Mouse (Mus musculus) adrenal gland, postnatal 4 days (tissue): ENCODE data around the gene Usp11. TPM values are rescaled to one million over a fixed set of nuclear protein-coding genes. Genes with fewer than 3 reads are reported as not detected.

Experiments used
- DNase-seq, 2 experiments: peaks; one replicate each; pipeline ENCODE4 v3.0.0; 2021 to 2022; ENCODE audit warnings: low spot score in 2 of 2, mixed read lengths in 2 of 2
- long read RNA-seq, 2 experiments: library from polyadenylated mRNA; stranded (forward); transcript quantifications; one replicate each; pipeline ENCODE4 v2.0.0; 2021
- total RNA-seq, 2 experiments: library from RNA; stranded (reverse); gene quantifications; 2 replicates each; pipeline ENCODE4 v1.2.3; 2021

Usp11 gene
- total RNA-seq: 10 to 100 TPM; 49.7 to 53.2 TPM
- long read RNA-seq, experiment 1, transcript Usp11-201 (21 exons, 3,467 nt): major isoform, 22 of 29 reads
- long read RNA-seq, experiment 1, partial matches to known transcripts: 2 of 29 reads
- long read RNA-seq, experiment 1, other reads (novel, unspliced or antisense): 5 of 29 reads
- long read RNA-seq, experiment 2, transcript Usp11-201 (21 exons, 3,467 nt): major isoform, 58 of 84 reads
- long read RNA-seq, experiment 2, partial matches to known transcripts: 8 of 84 reads
- long read RNA-seq, experiment 2, other reads (novel, unspliced or antisense): 18 of 84 reads

DNA sequence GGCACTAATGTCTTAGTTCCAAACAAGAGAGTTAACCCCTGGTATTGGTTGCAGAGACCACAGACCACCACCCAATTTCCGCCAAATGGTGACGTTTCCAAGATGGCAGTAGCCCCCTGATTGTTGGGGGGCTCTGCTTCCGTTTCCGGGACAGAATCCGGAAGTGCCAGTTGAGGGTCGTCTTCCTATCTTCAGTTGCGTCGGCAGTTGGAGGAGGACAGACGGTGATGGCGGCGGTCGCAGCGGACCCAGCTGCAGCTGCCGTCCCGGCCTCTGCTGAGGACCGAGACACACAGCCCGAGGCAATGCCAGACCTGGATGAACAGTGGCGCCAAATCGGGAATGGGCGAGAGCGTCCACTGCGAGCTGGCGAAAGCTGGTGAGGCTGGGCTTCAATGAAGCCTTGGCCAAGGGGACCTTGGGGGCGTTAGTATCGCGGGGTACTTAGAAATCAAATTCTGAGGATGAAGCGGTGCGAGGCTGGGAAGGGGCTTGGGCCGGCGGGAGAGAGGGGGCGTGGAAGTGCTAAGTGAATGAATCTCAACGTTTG lies at the start of gene Usp11:
Gene Usp11 (plus strand): TSS at position 166 of the 550 bp plus-strand sequence.
- DNase-seq: peak in 1 of 2 experiments; percentile 6

DNA sequence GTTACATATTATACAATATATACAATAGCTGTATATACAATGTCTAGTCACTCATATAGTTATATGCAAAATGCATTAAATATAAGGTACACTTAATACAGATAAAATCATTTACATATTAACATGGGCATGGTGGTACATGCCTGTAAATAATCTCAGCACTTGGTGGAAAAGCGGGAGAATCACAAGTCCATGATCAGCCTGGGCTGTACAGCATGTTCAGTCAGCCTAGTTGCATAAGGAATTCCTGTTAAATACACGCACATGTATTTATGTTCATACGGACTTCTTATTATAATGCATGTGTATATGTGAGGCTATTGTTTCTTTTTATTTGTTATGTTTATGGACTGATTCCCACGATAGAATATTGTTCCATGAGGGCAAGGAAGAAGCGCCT lies 46.1 kb upstream of the Usp11 start:
- DNase-seq: no peak

DNA sequence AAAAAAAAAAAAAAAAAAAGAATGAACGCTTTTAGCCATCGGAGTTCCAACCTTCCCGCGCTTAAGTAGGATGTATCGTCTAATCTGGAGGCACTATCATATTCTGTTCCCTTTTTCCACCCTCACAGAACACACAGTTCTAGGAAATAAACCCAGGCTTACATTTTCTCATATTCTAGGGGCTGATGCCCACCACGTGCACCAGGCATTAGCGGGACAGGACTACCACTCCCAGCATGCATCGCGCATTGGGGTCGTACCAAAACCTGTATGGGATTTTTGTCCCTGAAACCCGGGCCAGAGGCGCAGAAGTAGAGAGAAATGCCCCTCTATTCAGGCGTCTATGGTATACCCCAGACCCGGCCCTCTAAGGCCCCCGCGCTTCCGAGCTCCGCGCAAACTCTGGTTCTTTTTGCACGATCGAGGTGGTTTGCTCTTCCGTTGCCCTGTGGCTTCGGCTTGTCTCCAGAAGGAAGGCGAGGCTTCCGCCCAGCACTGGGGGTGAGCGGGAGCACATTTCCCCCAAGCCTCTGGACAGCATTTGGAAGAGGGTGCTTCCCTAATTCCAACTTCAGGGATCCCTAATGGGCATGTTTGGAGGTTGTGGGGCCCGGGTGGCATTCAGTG lies 45.6 kb upstream of the Usp11 start, which contains the start of gene Uba1:
Gene Uba1 (plus strand): TSS at position 301 of the 627 bp plus-strand sequence.
- peak in 1 of 2 experiments; percentile 43 for DNase-seq

DNA sequence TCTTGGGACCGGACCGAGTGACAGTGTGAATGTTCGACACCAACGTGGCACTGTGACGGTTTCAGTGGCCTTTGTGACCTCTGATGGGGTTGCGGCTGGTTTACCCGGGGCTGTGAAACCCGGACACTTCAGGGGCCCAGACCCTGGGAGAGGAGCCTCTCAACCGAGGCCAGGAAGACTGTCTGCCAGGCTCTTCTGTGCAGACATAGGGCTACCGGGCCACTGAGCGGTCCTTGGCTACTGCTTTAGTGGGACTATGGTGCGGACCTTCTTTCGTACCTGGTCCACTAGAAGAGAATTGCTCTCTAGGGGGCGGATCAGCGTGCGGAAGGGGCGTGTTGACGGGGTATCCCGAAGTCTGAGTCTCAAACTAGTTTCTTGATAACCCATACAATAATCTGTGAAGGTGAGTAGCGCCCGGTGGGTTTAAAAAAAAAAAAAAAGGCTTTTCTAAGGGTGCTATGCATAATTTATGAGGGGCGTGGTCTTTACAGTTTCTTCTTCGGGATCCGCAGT lies 44.8 kb upstream of the Usp11 start:
- DNase-seq: peak in 1 of 2 experiments; percentile 3

DNA sequence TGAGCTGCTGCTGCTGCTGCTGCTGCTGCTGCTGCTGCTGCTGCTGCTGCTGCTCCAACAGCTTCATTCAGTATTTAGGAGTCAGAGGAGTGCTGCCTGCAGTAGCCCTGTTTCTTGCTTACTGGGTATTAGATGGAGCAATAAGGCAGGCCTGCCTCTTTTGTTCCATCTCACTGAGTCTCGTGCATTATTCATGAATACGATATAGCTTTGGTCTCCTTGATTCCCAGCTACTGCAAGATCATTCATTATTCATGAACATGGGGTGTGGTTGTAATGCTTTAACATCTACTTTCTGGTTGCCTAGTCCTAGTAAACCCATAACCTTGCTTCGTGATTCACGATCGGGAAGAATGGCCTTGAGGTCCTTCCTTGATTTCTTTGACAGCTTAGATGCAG lies 41.4 kb upstream of the Usp11 start:
- DNase-seq: no peak

DNA sequence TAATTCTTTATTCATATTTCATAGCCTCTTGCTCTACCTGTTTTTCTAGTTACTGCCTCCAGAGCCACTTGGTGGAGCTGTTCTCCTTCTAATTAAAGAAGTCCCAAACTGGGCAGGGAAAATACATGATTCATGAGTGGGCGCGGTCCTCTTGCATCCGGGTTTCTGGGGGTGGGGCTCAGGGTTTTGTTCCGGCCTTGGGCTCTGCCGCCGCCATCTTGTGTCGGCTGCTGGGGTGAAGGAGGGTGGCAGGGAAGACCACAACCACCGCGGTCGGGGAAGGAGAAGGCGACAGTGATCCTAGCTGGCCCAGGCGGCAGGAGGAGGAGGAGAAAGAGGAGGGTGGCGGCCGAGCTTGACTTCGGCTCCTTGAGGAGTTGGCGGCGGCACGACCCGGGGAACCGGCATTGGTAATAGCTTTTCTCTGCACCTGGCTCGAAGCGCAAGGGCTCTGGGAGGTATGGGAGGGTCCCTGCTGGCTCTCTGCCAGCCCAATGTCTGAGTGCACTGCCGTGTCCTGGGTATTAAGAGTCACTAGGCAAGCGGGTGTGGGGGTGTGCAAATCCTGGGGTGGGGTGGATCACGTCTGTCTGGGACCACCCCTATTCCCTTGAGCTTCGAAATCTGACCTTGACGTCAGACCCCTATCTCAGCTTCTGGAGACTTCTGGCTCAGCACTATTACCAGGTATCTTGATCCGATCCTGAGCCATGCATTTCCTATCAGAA lies 40.8 kb upstream of the Usp11 start:
- DNase-seq: peak; percentile 20 to 64

DNA sequence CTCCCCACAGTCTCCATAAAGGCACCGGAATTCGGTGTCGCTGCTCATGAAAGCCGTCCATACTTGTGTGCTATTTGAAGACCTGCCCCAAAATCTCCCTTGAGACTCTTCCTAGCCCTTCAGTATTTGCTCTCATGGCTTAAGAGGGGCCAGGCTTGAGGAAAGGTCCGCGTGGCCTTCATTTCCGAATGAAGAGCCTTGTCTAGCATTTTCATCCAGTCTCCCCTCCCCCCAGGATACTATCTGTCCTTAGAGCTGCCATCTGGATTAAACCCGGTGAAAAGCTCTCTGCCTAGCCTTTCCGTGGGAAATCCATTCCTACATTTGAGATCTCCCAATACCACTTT lies 40.3 kb upstream of the Usp11 start:
- DNase-seq: no peak

DNA sequence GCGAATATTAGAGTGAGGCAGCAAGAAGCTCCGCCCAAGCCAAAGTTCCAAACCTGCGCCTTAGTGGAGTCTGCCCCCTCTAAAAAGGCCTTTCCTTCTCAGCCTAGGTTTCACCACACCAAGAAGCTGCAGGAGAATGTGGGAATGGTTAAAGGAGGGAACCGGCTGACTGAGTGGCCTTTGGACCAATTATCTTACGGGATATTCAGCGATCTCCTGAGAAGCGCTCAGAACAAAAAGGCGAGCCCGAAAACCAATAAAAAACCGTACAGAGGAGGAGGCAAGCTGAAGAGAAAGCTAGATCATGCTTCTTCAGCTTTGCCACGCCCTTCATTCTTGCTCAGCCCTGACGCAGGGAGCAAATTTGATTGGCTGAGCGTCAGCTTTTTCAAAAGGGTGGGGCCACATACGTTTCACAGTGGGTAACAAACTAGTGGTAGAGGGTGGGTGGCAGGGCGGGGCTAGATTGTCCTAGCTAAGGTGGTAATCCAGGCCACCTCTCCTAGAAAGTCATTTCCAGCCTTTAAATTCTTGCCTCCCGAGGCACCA lies 16.1 kb upstream of the Usp11 start, which contains the start of gene Cdk16:
Gene Cdk16 (plus strand): TSS at position 436 of the 549 bp plus-strand sequence.
- DNase-seq: peak; percentile 17 to 59

DNA sequence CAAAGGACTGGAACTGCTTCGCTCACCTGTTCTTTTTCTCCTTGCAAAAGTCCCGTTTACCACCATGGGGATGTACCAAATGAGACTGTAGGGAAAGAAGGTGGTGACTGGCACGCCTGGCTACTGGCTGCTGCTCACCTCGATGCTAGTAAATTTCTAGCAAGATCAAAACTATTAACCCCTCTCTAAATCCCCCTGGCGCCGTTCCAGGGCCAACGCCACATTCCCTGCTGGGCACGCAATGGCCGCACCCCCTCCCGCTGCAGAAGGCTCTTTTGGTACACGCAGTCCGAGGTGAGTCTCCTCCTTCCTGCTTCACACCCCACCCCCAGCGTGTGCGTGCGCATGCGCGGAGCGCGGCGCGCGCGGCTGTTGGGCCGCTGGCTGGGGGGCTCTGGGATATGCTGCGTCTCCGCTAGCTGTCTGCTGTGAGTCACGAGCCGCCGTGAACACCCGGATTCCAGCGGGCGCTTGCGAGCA lies 15.6 kb upstream of the Usp11 start:
- DNase-seq: peak; percentile 40 to 64

DNA sequence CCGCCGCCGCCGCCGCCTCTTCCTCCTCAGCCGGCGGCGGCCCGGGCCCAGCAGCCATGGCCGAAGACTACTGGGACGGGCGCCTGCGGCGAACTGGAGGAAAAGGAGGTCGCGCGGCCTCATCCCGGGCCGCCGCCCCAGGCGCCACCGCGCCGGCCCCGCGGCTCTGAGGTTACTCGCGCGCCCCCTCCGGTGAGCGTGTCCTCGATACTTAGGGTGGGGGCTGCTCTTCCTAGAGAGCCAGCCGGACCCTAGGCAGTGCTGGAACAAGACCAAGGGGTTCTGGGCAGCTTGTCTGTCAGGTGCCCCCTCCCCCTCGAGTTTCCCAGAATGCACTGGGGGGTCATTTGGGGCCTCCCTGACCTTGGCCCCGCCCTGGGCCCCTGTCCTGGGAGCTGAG lies 15.1 kb upstream of the Usp11 start:
- peak; percentile 9 to 33 for DNase-seq

DNA sequence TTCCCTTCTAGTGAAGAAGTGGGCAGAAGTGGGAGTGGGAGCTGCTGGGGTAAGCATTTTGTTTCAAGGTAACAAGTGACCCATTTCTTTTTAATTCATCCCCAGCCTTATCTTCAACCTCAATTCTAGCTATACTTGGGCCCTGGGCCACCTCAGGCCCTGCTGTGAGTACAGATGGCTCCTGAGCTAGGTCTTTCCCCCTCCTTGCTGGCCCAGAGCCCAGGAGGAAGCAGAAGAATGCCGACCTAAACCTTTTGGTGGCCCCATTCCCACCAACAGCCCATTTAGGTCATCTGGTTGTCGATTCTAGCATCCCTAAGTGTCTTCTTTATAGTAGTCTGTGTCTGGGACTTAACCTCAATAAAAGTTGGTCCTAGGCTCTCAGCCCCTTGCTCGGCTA lies 12.1 kb upstream of the Usp11 start:
- DNase-seq: no peak

DNA sequence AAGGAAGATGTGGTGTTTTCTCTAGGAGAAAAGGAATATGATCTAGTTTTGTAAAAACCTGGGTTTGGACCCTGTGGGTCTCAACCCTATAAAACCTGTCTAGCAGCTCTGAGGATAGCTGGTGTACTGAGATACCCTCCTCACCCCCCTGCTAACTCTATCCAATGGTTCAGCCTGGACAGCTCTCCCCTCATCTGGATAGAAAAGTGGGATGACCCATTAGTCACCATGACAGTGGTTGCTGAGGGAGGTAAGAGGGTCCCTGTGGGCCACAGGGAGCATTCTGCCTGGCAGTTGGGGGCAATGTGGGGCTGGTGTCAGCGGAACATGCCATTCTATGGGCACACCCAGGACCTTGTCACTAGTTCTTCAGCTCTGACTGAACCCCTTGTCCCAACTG lies 11.1 kb upstream of the Usp11 start:
- no peak for DNase-seq

DNA sequence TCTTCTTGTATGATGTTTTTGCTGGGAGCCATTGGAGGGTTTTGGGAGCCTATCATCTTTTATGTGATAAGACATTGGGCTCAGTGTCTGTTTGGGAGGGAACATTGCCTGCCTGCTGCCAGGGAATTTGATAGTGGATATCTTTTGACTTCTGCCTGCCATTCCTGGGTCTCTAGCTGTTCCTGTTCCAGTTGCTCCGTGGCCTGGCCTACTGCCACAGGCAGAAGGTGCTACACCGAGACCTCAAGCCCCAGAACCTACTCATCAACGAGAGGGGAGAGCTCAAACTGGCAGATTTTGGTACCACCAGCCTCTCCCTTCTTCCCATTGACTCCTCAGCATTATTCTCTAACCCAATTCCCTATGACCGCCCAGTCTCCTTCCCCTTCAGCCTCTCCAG lies 7.9 kb upstream of the Usp11 start:
- no peak for DNase-seq

DNA sequence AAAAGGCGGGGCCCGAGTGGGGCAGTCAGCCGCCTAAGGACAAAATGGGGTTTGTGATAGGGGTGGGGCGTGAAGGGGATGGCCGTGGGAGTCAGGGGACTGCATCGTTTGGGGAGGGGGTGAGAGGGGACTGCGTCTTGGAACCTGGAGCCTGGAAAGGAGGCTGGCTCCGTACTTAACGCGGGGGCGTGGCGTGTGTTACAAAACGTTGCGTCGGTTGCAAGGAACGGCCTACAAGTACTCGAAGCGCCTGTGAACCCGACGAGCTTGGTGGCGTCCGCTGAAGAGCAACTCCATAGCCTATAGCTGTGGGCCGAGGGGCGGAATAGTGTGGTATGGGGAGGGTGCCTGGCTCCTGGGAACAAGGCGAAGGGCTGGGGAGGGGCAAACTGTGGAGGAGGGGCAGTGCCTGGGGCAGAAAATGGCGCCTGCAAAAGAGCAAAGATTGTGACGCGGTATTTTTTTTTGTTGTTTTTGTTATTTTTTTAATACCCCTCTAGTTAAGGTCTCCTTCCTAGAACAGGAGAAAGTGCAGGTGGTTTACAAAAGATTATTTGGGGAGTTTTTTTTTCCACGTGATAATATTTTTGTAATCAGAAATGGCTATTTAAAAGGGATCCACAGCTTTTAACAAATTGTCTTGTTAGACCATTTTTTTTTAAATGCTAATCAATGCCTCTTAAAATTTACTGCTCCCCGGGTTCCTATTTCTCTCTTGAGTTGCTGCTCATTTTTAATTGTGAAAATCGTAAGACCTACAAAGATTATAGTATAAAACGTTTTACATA lies 783 bp downstream of the Usp11 start:
- peak; percentile 43 to 56 for DNase-seq

DNA sequence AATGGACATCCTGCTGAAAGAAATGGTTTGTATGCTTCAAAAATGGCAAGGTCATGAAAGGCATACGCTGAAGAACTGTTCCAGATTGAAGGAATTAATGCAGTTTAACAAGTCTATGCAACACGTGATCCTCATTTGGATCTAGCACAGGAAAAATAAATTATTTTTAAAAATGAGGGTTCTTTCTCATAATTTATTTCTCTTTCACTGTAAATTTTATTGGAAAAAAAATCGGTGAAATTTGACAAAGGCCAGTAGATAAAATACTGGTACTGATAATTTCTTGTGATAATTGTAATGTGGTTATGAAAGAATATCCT lies 1.3 kb downstream of the Usp11 start:
- no peak for DNase-seq

DNA sequence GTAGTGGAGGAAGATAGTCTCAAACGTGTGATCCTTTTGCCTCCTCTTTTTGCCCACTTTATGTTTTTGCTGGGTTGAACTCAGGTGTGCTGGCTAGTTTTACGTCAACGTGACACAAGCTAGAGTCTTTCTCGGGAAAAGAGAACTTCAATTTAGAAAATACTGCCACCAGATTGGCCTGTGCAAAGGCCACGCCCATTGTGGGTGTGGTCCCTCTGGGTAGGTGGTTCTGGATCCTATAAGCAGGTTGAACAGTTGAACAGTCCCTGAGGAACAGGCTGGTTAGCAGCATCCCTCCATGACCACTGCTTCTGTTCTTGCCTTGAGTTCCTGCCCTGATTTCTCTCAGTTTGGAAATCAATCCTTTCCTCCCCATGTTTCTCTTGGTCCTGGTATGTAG lies 25.0 kb downstream of the Usp11 start:
- no peak for DNase-seq

DNA sequence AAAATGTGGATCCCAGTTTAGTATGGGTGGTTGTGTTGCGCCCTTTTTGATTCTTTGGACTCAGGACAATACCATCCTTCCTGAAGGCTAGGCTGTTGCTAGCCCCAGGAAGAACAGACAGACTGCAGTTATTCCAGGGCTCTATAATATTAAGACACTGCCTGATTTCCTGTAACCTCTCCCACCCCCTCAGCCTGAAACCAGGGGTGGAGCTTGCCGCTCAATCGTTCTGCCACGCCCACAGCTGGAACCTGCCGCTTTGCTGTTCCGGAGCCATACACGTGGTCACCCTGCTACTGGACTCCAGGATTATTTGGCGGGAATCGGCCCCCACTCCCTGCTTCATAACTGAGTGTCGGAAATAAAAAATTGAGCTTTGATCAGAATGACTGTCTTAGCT lies 26.3 kb downstream of the Usp11 start:
- DNase-seq: peak in 1 of 2 experiments; percentile 3

DNA sequence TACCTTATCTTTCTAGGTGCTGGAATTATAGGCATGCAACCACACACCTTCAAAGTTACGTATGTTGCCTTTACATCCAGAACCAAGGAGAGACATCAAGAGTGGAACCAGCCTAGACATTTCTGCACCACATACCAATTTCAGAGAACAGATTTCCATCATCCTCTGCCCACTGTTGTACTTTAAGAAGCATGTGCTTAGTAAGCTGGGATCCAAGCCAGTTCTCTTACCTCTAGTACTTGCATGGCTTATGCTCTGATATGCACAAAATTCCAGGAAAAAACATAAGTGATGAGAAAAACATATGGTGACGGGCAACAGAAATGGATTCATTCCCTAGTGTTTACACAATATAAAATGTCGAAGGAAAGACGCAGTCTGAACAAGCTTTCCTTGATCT lies 32.8 kb downstream of the Usp11 start:
- no peak for DNase-seq

DNA sequence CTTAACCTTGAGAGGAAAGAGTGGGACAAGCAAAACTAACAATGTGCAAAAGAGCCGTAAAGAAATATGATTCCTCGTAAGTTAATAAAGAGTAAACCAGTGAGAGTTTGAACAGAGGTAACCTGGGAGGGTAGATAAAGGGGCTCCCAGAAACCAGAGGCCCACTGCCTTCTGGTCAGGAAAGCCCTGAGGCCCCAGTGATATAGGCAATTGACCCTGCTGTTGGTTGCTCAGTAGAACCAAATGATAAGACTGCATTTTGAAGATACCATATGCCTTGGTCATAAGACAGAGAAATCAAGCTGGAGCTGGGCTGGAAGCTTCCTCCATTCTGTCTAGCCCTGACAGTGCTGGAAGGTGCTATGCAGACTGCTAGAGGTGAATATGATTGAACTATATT lies 45.1 kb downstream of the Usp11 start:
- DNase-seq: no peak

DNA sequence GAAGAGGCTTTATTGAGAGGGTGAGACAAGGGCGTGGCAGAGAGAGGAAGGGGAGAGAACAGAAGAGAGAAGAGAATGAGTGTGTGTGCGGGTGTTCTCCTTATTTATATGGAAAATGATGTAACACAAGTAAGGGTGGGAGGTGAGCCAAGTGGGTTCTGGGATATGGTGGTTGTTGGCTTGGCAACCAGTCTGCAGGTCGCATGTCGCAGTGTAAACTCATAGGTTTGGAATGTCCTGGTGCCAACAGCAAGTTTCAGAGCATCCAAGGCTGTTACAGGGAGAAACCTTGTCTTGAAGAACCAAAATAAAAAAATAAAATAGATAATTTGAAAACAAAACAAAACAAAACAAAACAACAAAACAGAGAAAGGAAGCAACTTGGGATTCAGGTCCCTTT lies 57.5 kb downstream of the Usp11 start:
- no peak for DNase-seq
